Mouse (Mus musculus): ENCODE results near the gene Lingo2. TPM values are rescaled to one million over a fixed set of nuclear protein-coding genes. Genes with fewer than 3 reads are reported as not detected.
"Not testable (repeated sequence)": the region's sequence is repeated elsewhere in the genome, so short reads cannot be mapped to it uniquely, and the experiment has no call there.

Gene Lingo2
- polyA plus RNA-seq, 1 experiment, result not detected

GRCm38 (mm10) chr4:36262436-36263169 is 688.9 kb downstream of the Lingo2 start:
- H3K4me3 ChIP-seq (replicated peaks), result no peak overlapping the region
- no peaks in the 10 kb centered on the region for H3K36me3 ChIP-seq (ENCODE audit: control insufficient read depth)
- no peaks in the 10 kb centered on the region; the same call in 1 of the 2 replicates for H3K9me3 ChIP-seq (ENCODE audit: control insufficient read depth, low read length)
- no peak for TF ChIP-seq TAL1 (IDR thresholded peaks at IDR 0.05; ENCODE audit: low read length)
- TF ChIP-seq GATA1 (IDR thresholded peaks at IDR 0.05; ENCODE audit: low read length), result no peak
- no peaks in the 10 kb centered on the region for H3K27me3 ChIP-seq (ENCODE audit: control insufficient read depth)
- H3K4me1 ChIP-seq (ENCODE audit: control insufficient read depth), result no peaks in the 10 kb centered on the region

- Histone ChIP-seq H3K27me3 (ENCODE audit: control insufficient read depth) (no peaks in the 10 kb centered on the region), H3K9me3 (ENCODE audit: control insufficient read depth, low read length) (no peaks in the 10 kb centered on the region), H3K4me3 (replicated peaks) (no peak overlapping the region), H3K4me1 (ENCODE audit: control insufficient read depth) (no peaks in the 10 kb centered on the region), H3K36me3 (ENCODE audit: control insufficient read depth) (no peaks in the 10 kb centered on the region)
- no peak for TF ChIP-seq GATA1 (IDR thresholded peaks at IDR 0.05; ENCODE audit: low read length)
- no peak for TF ChIP-seq TAL1 (IDR thresholded peaks at IDR 0.05; ENCODE audit: low read length)
Measured at GRCm38 (mm10) chr4:36186231-36186922, 765.2 kb downstream of the Lingo2 start.

GRCm38 (mm10) chr4:36183643-36184042 is 767.9 kb downstream of the Lingo2 start:
- no peaks in the 10 kb centered on the region for H3K9me3 ChIP-seq (ENCODE audit: control insufficient read depth, low read length)

GRCm38 (mm10) chr4:36170099-36170498 is 781.4 kb downstream of the Lingo2 start:
- Histone ChIP-seq H3K4me3 (replicated peaks) (no peak overlapping the region), H3K36me3 (ENCODE audit: control insufficient read depth) (no peaks in the 10 kb centered on the region), H3K4me1 (ENCODE audit: control insufficient read depth) (no peaks in the 10 kb centered on the region), H3K9me3 (ENCODE audit: control insufficient read depth, low read length) (no peaks in the 10 kb centered on the region), H3K27me3 (ENCODE audit: control insufficient read depth) (no peaks in the 10 kb centered on the region)
- TF ChIP-seq TAL1 (IDR thresholded peaks at IDR 0.05; ENCODE audit: low read length) (no peak), GATA1 (IDR thresholded peaks at IDR 0.05; ENCODE audit: low read length) (no peak)

More at GRCm38 (mm10) chr4:36183643-36184042, 767.9 kb downstream of the Lingo2 start:
- Histone ChIP-seq H3K36me3 (ENCODE audit: control insufficient read depth) (no peaks in the 10 kb centered on the region), H3K27me3 (ENCODE audit: control insufficient read depth) (no peaks in the 10 kb centered on the region), H3K4me3 (replicated peaks) (no peak overlapping the region), H3K4me1 (ENCODE audit: control insufficient read depth) (no peaks in the 10 kb centered on the region)
- TF ChIP-seq GATA1 (IDR thresholded peaks at IDR 0.05; ENCODE audit: low read length) (no peak), TAL1 (IDR thresholded peaks at IDR 0.05; ENCODE audit: low read length) (no peak)

GRCm38 (mm10) chr4:36131341-36131740 is 820.2 kb downstream of the Lingo2 start:
- TF ChIP-seq TAL1 (IDR thresholded peaks at IDR 0.05; ENCODE audit: low read length), result no peak
- TF ChIP-seq GATA1 (IDR thresholded peaks at IDR 0.05; ENCODE audit: low read length), result no peak
- Histone ChIP-seq H3K27me3 (ENCODE audit: control insufficient read depth) (no peaks in the 10 kb centered on the region), H3K36me3 (ENCODE audit: control insufficient read depth) (no peaks in the 10 kb centered on the region), H3K9me3 (ENCODE audit: control insufficient read depth, low read length) (no peaks in the 10 kb centered on the region; the same call in 1 of the 2 replicates), H3K4me3 (replicated peaks) (no peak overlapping the region), H3K4me1 (ENCODE audit: control insufficient read depth) (no peaks in the 10 kb centered on the region)

GRCm38 (mm10) chr4:36095482-36095881 is 856.1 kb downstream of the Lingo2 start:
- TF ChIP-seq GATA1 (IDR thresholded peaks at IDR 0.05; ENCODE audit: low read length) (no peak), TAL1 (IDR thresholded peaks at IDR 0.05; ENCODE audit: low read length) (no peak)
- Histone ChIP-seq H3K4me3 (replicated peaks) (no peak overlapping the region), H3K4me1 (ENCODE audit: control insufficient read depth) (no peaks in the 10 kb centered on the region), H3K27me3 (ENCODE audit: control insufficient read depth) (no peaks in the 10 kb centered on the region), H3K9me3 (ENCODE audit: control insufficient read depth, low read length) (no peaks in the 10 kb centered on the region), H3K36me3 (ENCODE audit: control insufficient read depth) (no peaks in the 10 kb centered on the region)

GRCm38 (mm10) chr4:36081095-36081852 is 870.3 kb downstream of the Lingo2 start:
- Histone ChIP-seq H3K36me3 (ENCODE audit: control insufficient read depth) (no peaks in the 10 kb centered on the region), H3K9me3 (ENCODE audit: control insufficient read depth, low read length) (peaks cover 2% of the 10 kb centered on the region; the same call in 1 of the 2 replicates), H3K4me1 (ENCODE audit: control insufficient read depth) (no peaks in the 10 kb centered on the region), H3K4me3 (replicated peaks) (no peak overlapping the region), H3K27me3 (ENCODE audit: control insufficient read depth) (no peaks in the 10 kb centered on the region)
- no peak for TF ChIP-seq TAL1 (IDR thresholded peaks at IDR 0.05; ENCODE audit: low read length)
- TF ChIP-seq GATA1 (IDR thresholded peaks at IDR 0.05; ENCODE audit: low read length), result no peak

- H3K4me3 ChIP-seq (replicated peaks), result no peak overlapping the region
- H3K27me3 ChIP-seq (ENCODE audit: control insufficient read depth), result no peaks in the 10 kb centered on the region
- no peaks in the 10 kb centered on the region for H3K4me1 ChIP-seq (ENCODE audit: control insufficient read depth)
- H3K9me3 ChIP-seq (ENCODE audit: control insufficient read depth, low read length), result peaks cover 2% of the 10 kb centered on the region; the same call in 1 of the 2 replicates
- H3K36me3 ChIP-seq (ENCODE audit: control insufficient read depth), result no peaks in the 10 kb centered on the region
- TF ChIP-seq GATA1 (IDR thresholded peaks at IDR 0.05; ENCODE audit: low read length), result no peak
- TF ChIP-seq TAL1 (IDR thresholded peaks at IDR 0.05; ENCODE audit: low read length), result no peak
Measured at GRCm38 (mm10) chr4:36078910-36079525, 872.5 kb downstream of the Lingo2 start.

GRCm38 (mm10) chr4:36064701-36065100 is 886.8 kb downstream of the Lingo2 start:
- H3K9me3 ChIP-seq (ENCODE audit: control insufficient read depth, low read length); H3K27me3 ChIP-seq (ENCODE audit: control insufficient read depth); H3K4me3 ChIP-seq (replicated peaks); H3K36me3 ChIP-seq (ENCODE audit: control insufficient read depth); H3K4me1 ChIP-seq (ENCODE audit: control insufficient read depth): not testable (repeated sequence)
